Mouse (Mus musculus) myocyte (in vitro differentiated cells): ENCODE results near the gene Bcr.

Experiments
- POLR2A ChIP-seq: IDR thresholded peaks from one replicate; pipeline ENCODE4 v1.6.1; 2011; ENCODE audit warnings: low read depth, mild to moderate bottlenecking, control low read depth, moderate library complexity; ENCODE audit not compliant: insufficient read length
- TCF12 ChIP-seq: IDR thresholded peaks from one replicate; pipeline ENCODE4 v1.6.1; 2011; ENCODE audit warnings: mild to moderate bottlenecking, control low read depth; ENCODE audit not compliant: poor library complexity, insufficient read depth, severe bottlenecking
- USF1 ChIP-seq: IDR thresholded peaks from one replicate; pipeline ENCODE4 v1.6.1; 2011; ENCODE audit warnings: low read depth, mild to moderate bottlenecking, control low read depth, moderate library complexity

DNA sequence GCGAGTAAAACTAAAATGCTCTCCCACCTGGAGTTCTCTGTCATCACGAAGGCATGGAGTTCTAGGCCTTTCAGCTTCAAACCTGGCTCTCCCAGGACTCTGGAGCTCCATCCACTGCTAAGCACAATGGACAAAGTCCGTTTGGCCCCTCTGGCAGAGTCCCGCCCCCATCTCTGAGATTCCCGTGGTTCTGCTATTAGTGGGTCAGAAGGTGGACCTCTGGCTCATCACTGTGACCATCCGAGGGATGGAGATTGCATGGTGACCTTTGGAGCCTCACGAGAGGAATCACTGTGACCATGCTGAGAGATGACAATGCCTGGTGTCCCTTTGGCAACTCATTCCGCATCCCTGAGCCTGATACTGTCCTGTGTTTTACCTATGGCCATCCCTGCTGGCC, 7.5 kb upstream of the Bcr start:
- TF ChIP-seq USF1 (no peak), POLR2A (no peak), TCF12 (no peak)
